9 mouse cellular contexts compared by ENCODE assay signal in the genomic region with DNA sequence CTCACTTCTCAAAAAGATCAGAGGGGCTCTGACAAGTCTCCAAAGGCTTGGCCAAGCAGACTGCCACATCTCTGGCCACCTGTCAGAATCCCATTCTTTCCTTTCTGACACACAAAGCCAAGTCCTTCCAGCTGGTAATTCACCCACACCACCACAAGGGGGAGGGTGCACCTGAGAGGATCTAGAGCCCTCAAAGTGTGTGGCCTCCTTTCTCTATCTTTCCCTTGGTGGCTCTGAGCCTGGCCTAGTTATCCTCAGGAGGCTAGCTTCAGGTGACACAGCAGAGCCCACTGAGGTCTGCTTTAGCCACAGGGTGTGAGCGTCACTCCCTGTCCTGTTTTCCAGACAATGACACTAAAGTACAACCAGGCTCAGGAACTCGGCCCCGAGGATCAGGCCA. TPM values are rescaled to one million over a fixed set of nuclear protein-coding genes. Genes with fewer than 3 reads are reported as not detected.
DNase-seq lines count a peak whose midpoint lies in the region; ATAC-seq and TF ChIP-seq lines count a peak whose summit lies in the region.
"Had no signal": no experiment of that assay in that cellular context is flagged by ENCODE, and none has a peak within 500 bp of the region (broad histone marks: within the 10 kb centered on the region; RNA-seq: fewer than 3 reads in every experiment).

No protein-coding gene starts in this region.

- H3K4me3 ChIP-seq in ES-Bruce4 (ENCODE audit: low read depth, low read length), result no peak overlapping the region
- no peak overlapping the region for H3K4me3 ChIP-seq in midbrain, embryonic 13.5 days (replicated peaks)
- H3K4me3 ChIP-seq: lung, embryonic 15.5 days had no signal

- TF ChIP-seq CTCF in ES-Bruce4 (IDR thresholded peaks at IDR 0.05; ENCODE audit: low read depth, low read length), result peak; percentile 55

- ATAC-seq in cerebellum, adult (ENCODE audit: insufficient number of reproducible peaks, low FRiP score, low TSS enrichment), result peak; percentile 57
- no peak for ATAC-seq in midbrain, embryonic 13.5 days

- TF ChIP-seq EP300 in ES-Bruce4 (IDR thresholded peaks at IDR 0.05; ENCODE audit: insufficient read depth, low read depth, low read length), result no peak

- H3K4me1 ChIP-seq in ES-Bruce4 (ENCODE audit: control insufficient read depth, insufficient read depth, low read length), result peaks cover 12% of the 10 kb centered on the region
- no peaks in the 10 kb centered on the region for H3K4me1 ChIP-seq in midbrain, embryonic 13.5 days (replicated peaks)

- H3K9ac ChIP-seq in ES-Bruce4 (ENCODE audit: low read depth, poor library complexity, severe bottlenecking), result no peak overlapping the region
- no peak overlapping the region for H3K9ac ChIP-seq in midbrain, embryonic 13.5 days (replicated peaks)
- H3K9ac ChIP-seq: lung, embryonic 15.5 days had no signal

- peak; percentile 59 for DNase-seq in gastrocnemius, postnatal 10 days
- DNase-seq in gastrocnemius, postnatal 4 days (ENCODE audit: low spot score in 2 of 2), result no peak
- peak; percentile 51 to 71 for DNase-seq in heart, adult 18-20 months
- peak; percentile 63 to 83 for DNase-seq in kidney, postnatal 36 days
- peak; percentile 60 for DNase-seq in testis, postnatal 14 days (ENCODE audit: low spot score)

- 85% methylated on average over 3 of the region's 3 CpGs for WGBS in midbrain, embryonic 13.5 days

- peak overlapping the region; percentile 10; the same call in 1 of the 2 replicates for H3K27ac ChIP-seq in ES-Bruce4 (ENCODE audit: insufficient read depth, low read length)
- H3K27ac ChIP-seq in midbrain, embryonic 13.5 days, result 0 out of 2 replicates have a peak overlapping the region, but pooled peaks have one; percentile 35
- H3K27ac ChIP-seq: lung, embryonic 15.5 days had no signal

- H3K36me3 ChIP-seq in ES-Bruce4 (ENCODE audit: control insufficient read depth, insufficient read depth, low read length, poor library complexity, severe bottlenecking), result peaks cover 12% of the 10 kb centered on the region
- peaks cover 78% of the 10 kb centered on the region for H3K36me3 ChIP-seq in midbrain, embryonic 13.5 days

- no peak for TF ChIP-seq POLR2A in ES-Bruce4 (IDR thresholded peaks at IDR 0.05; ENCODE audit: insufficient read depth, low read length)

- no peaks in the 10 kb centered on the region for H3K27me3 ChIP-seq in ES-Bruce4 (ENCODE audit: control insufficient read depth, insufficient read depth, low read length, poor library complexity, severe bottlenecking)
- no peaks in the 10 kb centered on the region for H3K27me3 ChIP-seq in midbrain, embryonic 13.5 days
- H3K27me3 ChIP-seq: lung, embryonic 15.5 days had no signal

- no peaks in the 10 kb centered on the region for H3K9me3 ChIP-seq in ES-Bruce4 (replicated peaks; ENCODE audit: control insufficient read depth, insufficient read depth, low read length, poor library complexity, severe bottlenecking)
- H3K9me3 ChIP-seq in midbrain, embryonic 13.5 days, result no peaks in the 10 kb centered on the region
- H3K9me3 ChIP-seq: lung, embryonic 15.5 days had no signal

- H3K4me2 ChIP-seq in midbrain, embryonic 13.5 days (replicated peaks), result no peak overlapping the region
- H3K4me2 ChIP-seq: lung, embryonic 15.5 days had no signal

RNA-seq across cellular contexts. Expression of gene Snx21, which starts 7.6 kb away (rescaled TPM):
- 10 to 100 TPM; 18.1 to 20.5 TPM for total RNA-seq in gastrocnemius, postnatal 10 days (2021)
- 10 to 100 TPM; 23.4 to 24.6 TPM for total RNA-seq in gastrocnemius, postnatal 4 days (2021)
- 10.7 and 11.2 TPM in 2 replicates for polyA plus RNA-seq in ES-Bruce4 (2011; ENCODE audit: insufficient read depth, insufficient read length, low read depth, missing spikeins)
- 10 to 100 TPM; 23.9 to 25.6 TPM for total RNA-seq in heart, adult 18-20 months (2021)
- 17.2 and 19.1 TPM in 2 replicates for polyA plus RNA-seq in midbrain, embryonic 13.5 days (2015; fragmentation: Nextera tagmentation; extraction: Ambion mirVana)

RNA-seq across cellular contexts. Expression of gene Acot8, which starts 11.4 kb away (rescaled TPM):
- total RNA-seq in gastrocnemius, postnatal 10 days (2021), result 10 to 100 TPM in 1 of 2 experiments, 1 to 10 TPM in 1; 9.7 to 10.4 TPM
- 10 to 100 TPM; 12.8 to 14.0 TPM for total RNA-seq in gastrocnemius, postnatal 4 days (2021)
- 15.0 and 15.7 TPM in 2 replicates for polyA plus RNA-seq in ES-Bruce4 (2011; ENCODE audit: insufficient read depth, insufficient read length, low read depth, missing spikeins)
- total RNA-seq in heart, adult 18-20 months (2021), result 10 to 100 TPM; 12.4 to 12.5 TPM
- 19.9 and 20.4 TPM in 2 replicates for polyA plus RNA-seq in midbrain, embryonic 13.5 days (2015; fragmentation: Nextera tagmentation; extraction: Ambion mirVana)

RNA-seq across cellular contexts. Expression of gene Zswim3, which starts 11.7 kb away (rescaled TPM):
- total RNA-seq in gastrocnemius, postnatal 10 days (2021), result 1 to 10 TPM; 1.2 to 1.4 TPM
- total RNA-seq in gastrocnemius, postnatal 4 days (2021), result 1 to 10 TPM; 1.5 to 1.6 TPM
- polyA plus RNA-seq in ES-Bruce4 (2011; ENCODE audit: insufficient read depth, insufficient read length, low read depth, missing spikeins), result 10.7 and 12.1 TPM in 2 replicates
- total RNA-seq in heart, adult 18-20 months (2021), result 1 to 10 TPM; 2.4 to 2.5 TPM
- 15.2 and 15.5 TPM in 2 replicates for polyA plus RNA-seq in midbrain, embryonic 13.5 days (2015; fragmentation: Nextera tagmentation; extraction: Ambion mirVana)

RNA-seq across cellular contexts. Expression of gene Tnnc2, which starts 13.5 kb away (rescaled TPM):
- over 10,000 TPM; 13,775 to 14,965 TPM for total RNA-seq in gastrocnemius, postnatal 10 days (2021)
- over 10,000 TPM; 10,138 to 10,688 TPM for total RNA-seq in gastrocnemius, postnatal 4 days (2021)
- 0.88 and 1.6 TPM in 2 replicates for polyA plus RNA-seq in ES-Bruce4 (2011; ENCODE audit: insufficient read depth, insufficient read length, low read depth, missing spikeins)
- 1 to 10 TPM in 1 of 2 experiments, not detected in 1; 1.2 TPM for total RNA-seq in heart, adult 18-20 months (2021)
- not detected in 2 replicates for polyA plus RNA-seq in midbrain, embryonic 13.5 days (2015; fragmentation: Nextera tagmentation; extraction: Ambion mirVana)

RNA-seq across cellular contexts. Expression of gene Ube2c, which starts 23.5 kb away (rescaled TPM):
- total RNA-seq in gastrocnemius, postnatal 10 days (2021), result 10 to 100 TPM; 14.2 to 16.9 TPM
- total RNA-seq in gastrocnemius, postnatal 4 days (2021), result 10 to 100 TPM; 26.8 to 34.0 TPM
- 366 and 371 TPM in 2 replicates for polyA plus RNA-seq in ES-Bruce4 (2011; ENCODE audit: insufficient read depth, insufficient read length, low read depth, missing spikeins)
- 1 to 10 TPM in 1 of 2 experiments, under 1 TPM in 1; 0.80 to 2.4 TPM for total RNA-seq in heart, adult 18-20 months (2021)
- polyA plus RNA-seq in midbrain, embryonic 13.5 days (2015; fragmentation: Nextera tagmentation; extraction: Ambion mirVana), result 203 and 208 TPM in 2 replicates

Comparison
In these comparisons a context has a peak if more than half of its experiments do, and no peak if none do; other contexts are left out.
1. DNase-seq: peak in gastrocnemius, postnatal 10 days (single experiment), heart, adult 18-20 months (2 of 2), kidney, postnatal 36 days (2 of 2) and testis, postnatal 14 days (single experiment); none in gastrocnemius, postnatal 4 days (0 of 2).